Mouse (Mus musculus) liver, adult (tissue): ENCODE data around the gene Ros1.

Source experiments
- GATA4 ChIP-seq: IDR thresholded peaks from 2 replicates; pipeline ENCODE4 v1.6.1; 2014; ENCODE audit warnings: mild to moderate bottlenecking, low read length; ENCODE audit not compliant: insufficient replicate concordance

Ros1 gene

GRCm38 (mm10) chr10:52185900-52186299 lies 9.1 kb downstream of the Ros1 start:
- no peak for TF ChIP-seq GATA4

GRCm38 (mm10) chr10:52182878-52183277 lies 12.2 kb downstream of the Ros1 start:
- TF ChIP-seq GATA4 = no peak

- TF ChIP-seq GATA4 = no peak
Measured at GRCm38 (mm10) chr10:52174376-52174775, 20.7 kb downstream of the Ros1 start.

GRCm38 (mm10) chr10:52170489-52170888 lies 24.6 kb downstream of the Ros1 start:
- no peak for TF ChIP-seq GATA4

GRCm38 (mm10) chr10:52169841-52170240 lies 25.2 kb downstream of the Ros1 start:
- no peak for TF ChIP-seq GATA4

GRCm38 (mm10) chr10:52165376-52165775 lies 29.7 kb downstream of the Ros1 start:
- TF ChIP-seq GATA4 = no peak

GRCm38 (mm10) chr10:52160604-52161003 lies 34.4 kb downstream of the Ros1 start:
- no peak for TF ChIP-seq GATA4

- no peak for TF ChIP-seq GATA4
Measured at GRCm38 (mm10) chr10:52159704-52160103, 35.3 kb downstream of the Ros1 start.

GRCm38 (mm10) chr10:52133354-52134074 lies 61.5 kb downstream of the Ros1 start:
- peak; percentile 81; the same call in 1 of the 2 replicates for TF ChIP-seq GATA4

GRCm38 (mm10) chr10:52130762-52131161 lies 64.3 kb downstream of the Ros1 start:
- no peak for TF ChIP-seq GATA4

GRCm38 (mm10) chr10:52128874-52129412 lies 66.1 kb downstream of the Ros1 start:
- TF ChIP-seq GATA4 = no peak

GRCm38 (mm10) chr10:52106164-52106757 lies 88.8 kb downstream of the Ros1 start:
- TF ChIP-seq GATA4 = no peak

GRCm38 (mm10) chr10:52101273-52101672 lies 93.8 kb downstream of the Ros1 start:
- TF ChIP-seq GATA4 = no peak

GRCm38 (mm10) chr10:52092181-52092580 lies 102.9 kb downstream of the Ros1 start:
- TF ChIP-seq GATA4 = no peak

- no peak for TF ChIP-seq GATA4
Measured at GRCm38 (mm10) chr10:52086681-52087080, 108.4 kb downstream of the Ros1 start.

- no peak for TF ChIP-seq GATA4
Measured at GRCm38 (mm10) chr10:52072482-52072881, 122.6 kb downstream of the Ros1 start.
